Mouse (Mus musculus) gastrocnemius, postnatal 4 days (tissue): ENCODE results near the gene Prkar2a. TPM values are rescaled to one million over a fixed set of nuclear protein-coding genes. Genes with fewer than 3 reads are reported as not detected.

Source experiments
- DNase-seq, 2 experiments: peaks; one replicate each; pipeline ENCODE4 v3.0.0; 2021 to 2022; ENCODE audit warnings: low spot score in 2 of 2, mixed read lengths in 2 of 2
- total RNA-seq, 2 experiments: library from RNA; stranded (reverse); gene quantifications; 2 replicates each; pipeline ENCODE4 v1.2.3; 2021

The Prkar2a gene
- total RNA-seq, 2 experiments from 2014 or later = 103 to 104 TPM

DNA sequence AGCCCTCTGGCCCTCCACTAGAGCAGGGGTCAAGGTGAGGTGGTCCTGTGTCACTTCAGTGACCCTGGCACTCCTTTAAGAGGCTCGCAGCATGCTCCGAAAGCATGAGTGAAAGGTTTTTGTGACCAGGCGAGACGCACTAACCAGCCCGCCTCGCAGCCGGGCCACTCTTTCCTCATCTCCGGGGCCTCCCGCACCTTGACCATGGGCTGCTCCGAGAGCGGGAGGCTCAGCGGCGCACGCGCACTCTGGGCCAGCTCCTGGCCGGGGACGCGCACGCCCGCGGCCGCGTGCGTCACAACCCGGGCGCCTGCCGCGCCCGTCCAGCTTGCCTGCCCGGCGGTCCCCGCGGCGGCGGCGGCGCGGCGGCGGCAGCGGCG is 2.7 kb downstream of the Prkar2a start:
- DNase-seq = peak; percentile 78 to 87

DNA sequence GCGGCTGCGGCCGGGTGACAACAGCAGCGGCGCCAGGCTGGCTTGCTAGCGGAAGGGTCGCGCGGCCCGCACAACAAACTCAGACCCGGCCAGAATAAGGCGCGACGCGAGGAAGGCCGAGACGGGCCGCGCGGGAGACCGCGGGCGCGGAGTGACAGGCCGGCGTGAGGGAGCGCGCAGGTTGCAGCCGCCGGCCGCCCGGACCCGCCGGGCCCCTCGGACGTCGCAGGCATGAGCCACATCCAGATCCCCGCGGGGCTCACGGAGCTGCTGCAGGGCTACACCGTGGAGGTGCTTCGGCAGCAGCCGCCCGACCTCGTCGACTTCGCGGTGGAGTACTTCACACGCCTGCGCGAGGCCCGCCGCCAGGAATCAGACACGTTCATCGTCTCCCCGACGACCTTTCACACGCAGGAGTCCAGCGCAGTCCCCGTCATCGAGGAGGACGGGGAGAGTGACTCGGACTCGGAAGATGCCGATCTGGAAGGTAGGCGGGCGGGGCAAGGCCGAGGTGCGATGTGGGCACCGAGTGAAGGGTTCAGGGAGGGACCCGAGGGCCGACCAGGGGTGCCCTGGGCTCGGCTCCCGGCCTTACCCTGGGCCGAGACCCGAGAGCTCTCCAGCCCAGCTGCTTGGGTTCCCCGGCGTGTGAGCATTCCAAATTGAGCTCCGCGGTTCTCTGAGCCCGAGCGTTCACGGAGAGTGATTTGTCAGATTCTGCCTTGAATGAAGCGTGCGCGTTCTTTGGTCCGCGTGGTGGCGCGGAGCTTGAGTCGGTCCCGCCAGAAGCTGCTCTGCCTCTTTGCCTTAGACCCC is 3.3 kb downstream of the Prkar2a start:
- DNase-seq = peak; percentile 30 to 63

DNA sequence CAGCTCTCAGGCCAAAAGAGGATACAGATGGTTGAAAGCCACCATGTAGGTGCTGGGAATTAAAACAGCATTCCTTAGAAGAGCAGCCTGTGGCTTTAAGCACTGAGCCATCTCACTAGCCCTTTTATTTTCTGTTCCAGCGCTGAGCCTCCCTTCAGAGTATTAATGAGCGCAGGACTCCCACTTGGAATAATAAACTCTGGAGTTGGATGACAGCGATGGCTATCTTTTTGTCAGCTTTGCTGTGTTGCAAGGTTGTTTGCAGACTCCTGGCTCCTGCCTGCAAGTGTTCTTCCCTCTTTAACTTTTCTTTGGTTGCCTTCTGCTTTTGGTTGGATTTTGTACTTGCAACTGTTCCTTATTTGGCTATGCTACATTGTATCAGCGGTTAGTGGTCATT is 4.8 kb downstream of the Prkar2a start:
- DNase-seq = no peak

GRCm38 (mm10) chr9:108694533-108694932 is 5.4 kb downstream of the Prkar2a start:
- DNase-seq = no peak

DNA sequence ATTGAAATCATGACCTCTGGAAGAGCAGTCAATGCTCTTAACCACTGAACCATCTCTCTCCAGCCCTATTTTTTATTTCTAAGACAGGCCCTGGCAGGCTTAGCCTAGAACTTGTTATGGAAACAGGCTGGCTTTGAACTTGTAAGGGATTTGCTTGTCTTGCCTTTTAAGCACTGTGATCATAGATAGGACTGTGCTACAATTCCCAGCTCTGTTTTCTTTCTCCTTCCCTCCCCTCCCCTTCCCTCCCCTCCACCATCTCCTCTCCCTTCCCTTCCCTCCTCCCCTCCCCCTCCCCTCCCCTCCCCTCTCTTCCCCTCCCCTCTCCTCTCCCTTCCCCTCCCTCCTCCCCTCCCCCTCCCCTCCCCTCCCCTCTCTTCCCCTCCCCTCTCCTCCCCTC is 13.4 kb downstream of the Prkar2a start:
- DNase-seq = no peak

GRCm38 (mm10) chr9:108703373-108704110 is 14.4 kb downstream of the Prkar2a start:
- no peak for DNase-seq

DNA sequence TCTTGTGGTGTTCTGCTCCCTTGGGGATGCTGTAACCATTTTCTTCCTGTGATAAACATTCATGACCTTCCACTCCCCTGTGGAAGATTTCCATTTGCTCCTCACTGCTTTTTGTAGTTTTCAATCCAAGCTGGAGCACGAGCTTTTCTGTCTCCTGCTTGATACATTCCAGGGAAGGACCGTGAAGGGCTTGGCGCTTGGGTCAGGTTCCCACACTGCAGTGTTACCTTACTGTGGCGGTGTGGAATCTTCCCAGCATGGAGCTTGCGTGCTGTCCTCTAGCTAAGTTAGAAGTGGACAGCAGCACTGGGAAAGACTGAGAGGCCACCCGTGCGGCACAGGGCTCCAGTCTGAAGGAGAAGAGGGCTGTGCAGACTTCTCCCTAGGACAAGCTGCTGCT is 15.5 kb downstream of the Prkar2a start:
- DNase-seq = no peak

GRCm38 (mm10) chr9:108707212-108707611 is 18.1 kb downstream of the Prkar2a start:
- DNase-seq = no peak

DNA sequence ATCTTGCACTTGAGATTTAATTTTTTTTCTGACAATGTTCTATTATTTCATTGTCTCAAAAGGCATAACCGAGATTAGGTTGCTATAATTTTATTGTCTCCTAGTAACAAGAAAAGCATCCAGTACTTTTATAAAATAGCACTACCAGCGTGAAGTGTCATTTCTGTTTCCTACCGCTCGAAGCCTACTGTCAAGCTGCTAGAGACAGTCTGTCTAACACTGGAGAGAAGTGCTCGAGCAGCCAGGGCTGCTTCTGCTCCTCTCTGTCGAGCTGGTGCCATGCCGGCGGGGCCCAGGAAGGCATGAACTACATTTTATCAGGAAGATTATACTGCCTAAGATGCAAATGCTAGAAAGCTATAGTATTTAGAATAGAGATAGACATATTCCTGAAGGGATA is 19.7 kb downstream of the Prkar2a start:
- no peak for DNase-seq

- DNase-seq = no peak
Observed at GRCm38 (mm10) chr9:108710767-108711166, 21.7 kb downstream of the Prkar2a start.

- DNase-seq = no peak
Observed at GRCm38 (mm10) chr9:108716199-108716598, 27.1 kb downstream of the Prkar2a start.

GRCm38 (mm10) chr9:108723751-108724150 is 34.6 kb downstream of the Prkar2a start:
- DNase-seq = no peak

- no peak for DNase-seq
Observed at GRCm38 (mm10) chr9:108726116-108726515, 37.0 kb downstream of the Prkar2a start.

DNA sequence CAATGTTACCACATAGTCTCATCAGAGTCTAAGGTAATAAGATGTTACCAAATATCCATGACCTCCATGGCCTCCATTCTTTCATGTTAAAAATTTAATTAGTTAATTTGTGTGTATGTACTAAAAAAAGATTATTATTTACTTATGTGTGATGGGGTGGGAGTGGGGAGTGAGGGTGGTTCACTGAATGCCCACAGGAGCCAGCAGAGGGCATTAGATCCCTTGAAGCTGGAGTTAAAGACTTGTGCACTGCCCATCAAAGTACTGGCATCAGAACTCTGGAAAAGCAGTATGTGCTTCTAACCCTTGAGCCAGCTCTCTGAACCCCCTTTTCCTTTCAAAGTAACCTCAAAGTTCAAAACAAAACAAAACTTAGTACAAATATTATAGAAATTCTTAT is 39.9 kb downstream of the Prkar2a start:
- DNase-seq = no peak

DNA sequence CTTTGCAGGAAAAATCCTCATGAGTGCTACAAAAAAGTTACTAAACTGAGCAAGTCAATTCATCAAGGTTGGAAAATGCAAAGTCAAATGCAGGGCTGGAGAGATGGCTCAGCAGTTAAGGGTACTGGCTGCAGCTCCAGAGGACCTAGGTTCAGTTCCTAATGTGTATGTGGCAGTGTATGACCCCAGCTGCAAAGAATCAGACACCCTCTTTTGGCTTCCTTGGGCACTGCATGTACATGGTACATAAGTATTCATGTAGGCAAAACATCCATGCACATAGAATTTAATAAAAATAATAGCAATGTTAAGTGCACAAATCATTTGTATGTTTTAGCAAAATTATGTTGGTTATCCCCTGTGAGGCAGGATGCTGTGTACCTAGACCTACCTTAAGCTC is 43.3 kb downstream of the Prkar2a start:
- no peak for DNase-seq

DNA sequence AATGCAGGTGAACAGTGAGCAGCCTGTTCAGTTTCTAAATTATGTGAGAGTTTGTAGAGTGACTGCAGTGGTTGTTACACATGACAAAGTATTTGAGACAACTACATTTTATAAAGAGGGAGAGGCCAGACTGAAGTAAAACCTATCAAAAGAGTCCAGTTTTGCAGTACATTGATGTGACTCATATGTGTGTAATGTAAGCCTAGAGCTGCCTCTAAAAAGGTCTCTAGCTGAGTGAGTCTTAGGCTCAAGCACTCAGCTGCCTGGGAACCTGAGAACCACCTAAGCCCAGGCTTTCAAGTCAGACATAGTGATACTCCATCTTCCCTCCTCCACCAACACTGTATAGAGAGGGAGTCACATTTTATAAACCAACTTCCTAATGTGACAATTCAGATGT is 45.5 kb downstream of the Prkar2a start:
- DNase-seq = no peak

DNA sequence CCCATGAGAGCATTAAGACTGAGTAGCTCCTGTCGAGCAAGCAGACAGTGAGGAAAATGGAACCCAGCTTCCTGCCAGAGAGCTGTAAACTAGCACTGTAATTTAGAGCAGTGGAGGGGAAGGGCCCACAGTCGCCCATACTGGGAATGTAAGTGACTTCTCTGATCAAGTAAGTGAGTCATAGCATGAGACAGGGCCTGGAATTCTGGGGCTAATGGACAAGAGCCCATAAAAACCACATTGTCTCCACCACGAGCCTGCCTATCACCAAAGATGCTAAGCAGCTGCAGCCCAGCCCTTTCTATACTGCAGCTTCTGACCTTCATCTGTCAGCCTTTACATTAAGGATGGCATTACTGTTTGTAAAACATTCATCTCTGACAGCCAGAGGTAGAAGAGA is 50.1 kb downstream of the Prkar2a start:
- DNase-seq = no peak

GRCm38 (mm10) chr9:108740062-108740461 is 50.9 kb downstream of the Prkar2a start:
- DNase-seq = no peak

DNA sequence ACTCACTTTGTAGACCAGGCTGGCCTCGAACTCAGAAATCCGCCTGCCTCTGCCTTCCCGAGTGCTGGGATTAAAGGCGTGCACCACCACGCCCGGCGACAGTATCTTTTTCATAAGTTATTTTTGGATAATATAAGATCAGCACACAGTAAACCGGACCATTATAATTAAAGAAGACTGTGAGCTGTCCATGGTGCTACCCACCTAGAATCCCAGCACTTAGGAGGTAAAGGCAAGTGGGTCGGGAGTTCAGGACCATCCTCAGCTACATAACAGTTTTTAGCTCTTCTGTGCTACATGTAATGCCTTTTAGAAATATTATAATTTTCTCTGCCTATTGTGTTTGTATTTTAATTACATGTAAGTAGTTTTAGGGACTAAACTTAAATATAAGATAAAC is 52.9 kb downstream of the Prkar2a start:
- DNase-seq = no peak

DNA sequence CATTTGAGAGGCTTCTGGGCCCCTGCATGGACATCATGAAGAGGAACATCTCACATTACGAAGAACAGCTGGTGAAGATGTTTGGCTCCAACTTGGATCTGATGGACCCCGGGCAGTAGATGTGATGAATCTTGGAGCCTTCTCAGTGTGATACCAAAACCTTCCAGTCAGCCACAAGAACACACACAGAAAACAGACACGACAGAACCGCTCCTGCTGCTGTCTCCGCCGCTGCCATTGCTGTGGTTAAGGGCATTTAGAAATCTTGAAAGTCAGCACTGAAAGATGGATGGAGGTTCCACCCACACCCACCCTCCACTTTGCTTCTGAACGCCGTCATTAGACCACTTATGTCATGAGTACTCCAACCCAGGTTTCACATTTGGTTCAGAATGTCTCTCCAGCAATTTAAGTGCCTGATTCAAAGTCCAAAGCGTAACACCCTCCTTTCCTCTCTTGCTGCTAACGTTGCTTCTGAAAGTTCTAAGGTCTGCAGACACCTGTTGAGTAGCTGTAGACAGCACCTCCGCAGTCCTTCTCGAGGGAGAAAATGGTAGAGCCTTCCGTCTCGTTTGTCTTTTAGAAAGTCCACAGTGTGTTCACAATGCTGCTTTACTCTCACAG is 57.9 kb downstream of the Prkar2a start:
- DNase-seq = no peak

DNA sequence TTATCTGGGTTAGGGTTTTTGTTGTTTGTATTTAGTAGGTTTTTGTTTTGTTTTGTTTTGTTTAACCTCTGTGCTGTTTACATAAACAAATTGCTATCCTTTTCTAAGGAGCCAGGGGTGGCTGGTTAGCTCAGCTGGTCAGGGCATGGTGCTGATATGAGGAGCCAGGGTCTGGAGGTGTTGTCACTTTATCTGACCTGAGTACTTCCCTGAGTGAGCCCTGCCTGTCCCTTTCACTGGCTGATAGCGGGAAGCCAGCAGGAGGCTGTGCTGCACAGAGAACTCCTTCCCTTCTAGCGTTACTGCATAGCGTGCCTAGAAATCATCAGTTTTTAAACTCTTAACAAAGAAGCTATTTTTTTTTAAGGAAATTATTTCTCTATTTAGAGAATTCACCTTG is 58.6 kb downstream of the Prkar2a start:
- no peak for DNase-seq

DNA sequence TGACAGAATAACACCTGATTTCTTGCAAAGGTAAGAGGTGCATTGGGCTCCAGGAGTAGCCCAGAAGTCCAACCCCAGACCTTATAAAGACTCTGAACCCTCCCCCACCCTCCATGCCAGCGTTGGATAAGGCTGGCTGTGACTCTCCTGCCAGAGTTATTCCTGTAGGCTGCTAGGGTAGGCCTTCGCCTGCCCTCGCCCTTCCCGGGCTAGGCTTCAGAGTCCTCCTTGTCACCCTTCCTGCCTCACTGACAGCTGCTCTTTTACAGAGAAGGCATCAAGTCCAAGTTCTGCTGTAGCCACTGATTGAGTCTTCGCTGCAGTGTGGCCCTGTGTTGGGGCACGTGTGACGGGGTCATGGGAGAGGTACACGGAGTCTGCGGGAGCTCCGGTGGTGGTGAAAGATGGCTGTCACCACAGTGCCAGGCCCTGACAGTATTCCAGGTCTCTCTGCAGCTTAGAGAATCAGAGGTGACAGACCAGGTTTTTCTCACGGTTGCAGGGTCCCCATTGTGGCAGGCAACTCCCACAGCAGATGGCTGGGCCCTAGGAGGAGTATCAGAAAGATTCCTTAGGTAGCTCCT is 59.6 kb downstream of the Prkar2a start:
- DNase-seq = no peak
